Mouse (Mus musculus) heart, adult 2 months (tissue): ENCODE measurements at regions not wholly inside any gene's neighbourhood (a gene's known extent, or its start where the extent isn't known, plus 50 kb on each side); places are given as distances from the start of the nearest gene placed in this dataset.

Experiments
- DNase-seq, 2 experiments: peaks; one replicate each; pipeline ENCODE4 v3.0.0; 2021
- H3K27ac ChIP-seq: fragments of 200-600 bp; 2 replicates; pipeline ENCODE4 v1.8.1; 2022
- H3K27me3 ChIP-seq: fragments of 200-500 bp; 2 replicates; pipeline ENCODE4 v1.6.1; 2012; ENCODE audit warnings: mild to moderate bottlenecking, low read length, inconsistent platforms, mixed read lengths; ENCODE audit not compliant: control insufficient read depth, insufficient read depth
- H3K36me3 ChIP-seq: fragments of 200-500 bp; 2 replicates; pipeline ENCODE4 v1.6.1; 2012; ENCODE audit warnings: low read length, inconsistent platforms; ENCODE audit not compliant: control insufficient read depth, insufficient read depth
- H3K4me1 ChIP-seq: fragments of 200-500 bp; 2 replicates; pipeline ENCODE4 v1.6.1; 2011; ENCODE audit warnings: low read length; ENCODE audit not compliant: control insufficient read depth, insufficient read depth
- H3K4me3 ChIP-seq: fragments of 200-600 bp; 2 replicates; pipeline ENCODE4 v1.8.1; 2022
- H3K79me2 ChIP-seq: fragments of 200-500 bp; replicated peaks from 2 replicates; pipeline ENCODE4 v1.6.1; 2012; ENCODE audit warnings: mild to moderate bottlenecking, inconsistent platforms, low read length, moderate library complexity, mixed read lengths; ENCODE audit not compliant: control insufficient read depth, insufficient read depth
- H3K9ac ChIP-seq: fragments of 200-500 bp; 2 replicates; pipeline ENCODE4 v1.6.1; 2012; ENCODE audit warnings: low read depth, mild to moderate bottlenecking, control low read depth, inconsistent platforms, low read length, mixed read lengths
- CTCF ChIP-seq: fragments of 200-600 bp; IDR thresholded peaks from 2 replicates; pipeline ENCODE4 v1.8.1; 2022; ENCODE audit warnings: antibody characterized with exemption, mild to moderate bottlenecking, moderate library complexity
- EP300 ChIP-seq: fragments of 200-500 bp; IDR thresholded peaks from 2 replicates; pipeline ENCODE4 v1.6.1; 2011; ENCODE audit warnings: low read depth, low read length, control low read depth; ENCODE audit not compliant: insufficient read depth
- POLR2A ChIP-seq: fragments of 200-500 bp; IDR thresholded peaks from 2 replicates; pipeline ENCODE4 v1.6.1; 2011; ENCODE audit warnings: mild to moderate bottlenecking, low read depth, low read length, control low read depth; ENCODE audit not compliant: insufficient read depth
- WGBS: fragments of 180-500 bp; shearing (Covaris S2); methylation state at CpG from one replicate; pipeline ENCODE4 v1.1.7; 2018; 5-methylcytosine and 5-hydroxymethylcytosine counted together
- intact Hi-C: fragments of 180-260 bp; cut with DNase I; formaldehyde crosslinking; loops from one replicate; pipeline ENCODE4 v1.15.1; 2025

DNA sequence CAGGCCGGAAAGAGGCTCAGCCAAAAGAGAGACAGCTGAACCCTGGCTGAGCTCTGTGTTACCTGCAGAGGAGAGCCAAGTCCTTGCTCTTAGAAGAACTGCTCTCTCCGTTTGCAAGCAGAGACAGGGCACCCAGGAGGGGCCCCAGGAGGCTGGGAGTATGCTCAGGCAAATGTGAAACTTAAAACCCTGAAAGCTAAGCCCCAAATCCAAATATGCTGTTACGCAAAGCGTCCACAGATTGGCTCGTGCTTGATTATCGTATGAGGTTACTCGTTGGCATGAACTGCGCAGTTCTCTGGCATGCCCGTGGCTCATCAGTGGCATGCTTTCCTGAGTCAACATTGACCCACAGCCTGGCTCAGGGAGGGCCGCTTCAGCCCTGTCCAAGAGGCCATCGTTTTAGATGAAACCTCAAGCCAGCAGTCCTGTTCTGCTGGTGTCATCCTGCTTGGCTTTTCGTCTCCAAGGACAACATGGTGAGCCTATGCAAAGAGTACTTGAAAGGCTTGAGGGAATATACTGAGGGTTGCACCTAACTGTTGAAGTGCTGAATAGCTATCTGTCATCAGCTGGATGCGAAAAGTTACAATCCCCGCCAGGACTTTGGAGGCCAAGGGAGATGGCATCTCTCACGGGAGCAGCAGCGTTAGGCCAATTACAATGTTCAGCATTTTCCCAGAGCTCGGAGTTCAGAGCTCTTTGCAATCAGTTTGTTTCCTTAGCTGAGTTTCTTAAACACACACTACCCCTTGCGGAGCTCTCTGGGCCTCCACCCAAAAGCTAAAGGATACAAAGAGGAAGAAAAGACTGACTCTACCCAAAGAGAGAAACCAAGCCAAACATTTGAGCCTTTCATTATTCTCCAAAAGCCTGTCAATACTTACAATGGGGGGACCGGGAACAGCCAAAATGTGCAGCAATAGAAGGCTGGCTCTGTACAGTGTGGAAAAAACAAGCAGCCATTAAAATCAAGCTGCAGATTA, 120.8 kb upstream of the Smim15 start:
- Histone ChIP-seq H3K79me2 (no peaks in the 10 kb centered on the region), H3K9ac (no peak overlapping the region), H3K27ac (no peak overlapping the region), H3K27me3 (no peaks in the 10 kb centered on the region; the same call in 1 of the 2 replicates), H3K4me3 (no peak overlapping the region), H3K4me1 (no peaks in the 10 kb centered on the region; the same call in 1 of the 2 replicates), H3K36me3 (no peaks in the 10 kb centered on the region)
- TF ChIP-seq CTCF = no peak
- WGBS = 54% methylated on average over 19 of the region's 19 CpGs
- intact Hi-C loops = no loop called here
- DNase-seq = peak in 1 of 2 experiments; percentile 33

DNA sequence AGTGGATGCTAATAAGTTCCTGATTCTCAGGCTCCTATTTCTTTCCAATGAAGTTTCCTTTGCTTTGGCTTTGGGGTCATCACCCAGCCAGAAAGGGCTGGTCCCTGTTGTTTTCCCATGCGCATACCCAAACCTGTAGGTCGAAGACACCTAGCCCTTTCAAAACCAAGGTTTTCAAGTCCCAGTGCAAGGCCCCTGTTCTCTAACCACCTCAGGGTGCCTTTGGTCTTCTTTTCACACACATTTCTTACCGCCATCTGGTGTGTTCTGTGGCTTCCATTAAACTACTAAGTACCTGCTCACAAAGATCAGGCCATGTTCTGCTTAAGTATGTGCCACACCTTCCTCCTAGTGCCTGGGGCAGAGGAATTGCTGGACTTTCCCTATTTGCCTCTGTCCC, 124.8 kb upstream of the Smim15 start:
- Histone ChIP-seq H3K27me3 (no peaks in the 10 kb centered on the region; the same call in 1 of the 2 replicates), H3K27ac (no peak overlapping the region), H3K4me3 (no peak overlapping the region), H3K9ac (no peak overlapping the region), H3K79me2 (no peaks in the 10 kb centered on the region), H3K36me3 (no peaks in the 10 kb centered on the region), H3K4me1 (no peaks in the 10 kb centered on the region; the same call in 1 of the 2 replicates)
- intact Hi-C loops = no loop called here
- DNase-seq = no peak
- TF ChIP-seq EP300 = no peak
- WGBS = 84% methylated on average over 3 of the region's 3 CpGs

DNA sequence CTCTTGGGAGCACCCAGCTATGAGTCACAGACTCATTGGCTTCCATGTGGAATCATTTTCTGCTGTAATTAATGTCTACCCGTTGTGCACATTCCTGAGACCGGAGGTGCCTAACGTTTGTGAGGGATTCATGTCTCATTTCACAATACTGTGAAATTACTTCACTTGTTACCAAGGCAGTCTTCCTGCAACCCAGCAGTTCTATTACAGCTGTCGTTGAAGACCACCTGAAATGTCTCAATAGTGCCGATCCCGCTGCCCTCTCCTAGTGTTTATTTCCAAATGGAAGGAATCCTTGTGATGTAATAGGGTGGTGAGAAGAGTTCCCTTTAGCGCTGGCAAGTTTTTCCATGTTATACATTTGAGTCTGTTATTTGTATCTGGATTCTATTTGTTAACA, 125.8 kb upstream of the Smim15 start:
- WGBS = 84% methylated on average over 7 of the region's 7 CpGs
- H3K4me3 ChIP-seq = no peak overlapping the region
- intact Hi-C loops = no loop called here
- H3K27me3 ChIP-seq = no peaks in the 10 kb centered on the region; the same call in 1 of the 2 replicates
- TF ChIP-seq POLR2A = no peak
- no peak for TF ChIP-seq EP300
- TF ChIP-seq CTCF = no peak
- H3K27ac ChIP-seq = no peak overlapping the region
- no peaks in the 10 kb centered on the region for H3K36me3 ChIP-seq
- no peak for DNase-seq
- no peak overlapping the region for H3K9ac ChIP-seq
- H3K79me2 ChIP-seq = no peaks in the 10 kb centered on the region
- no peaks in the 10 kb centered on the region for H3K4me1 ChIP-seq

- DNase-seq = no peak
- TF ChIP-seq EP300 = no peak
- TF ChIP-seq CTCF = no peak
- TF ChIP-seq POLR2A = no peak
- Histone ChIP-seq H3K4me3 (no peak overlapping the region), H3K27me3 (no peaks in the 10 kb centered on the region; the same call in 1 of the 2 replicates), H3K4me1 (no peaks in the 10 kb centered on the region), H3K36me3 (no peaks in the 10 kb centered on the region), H3K79me2 (no peaks in the 10 kb centered on the region), H3K27ac (no peak overlapping the region), H3K9ac (no peak overlapping the region)
- WGBS = 86% methylated on average over 10 of the region's 10 CpGs
- intact Hi-C loops = no loop called here
Observed at GRCm38 (mm10) chr13:107918065-107918464, 126.2 kb upstream of the Smim15 start.

- H3K27ac ChIP-seq = no peak overlapping the region
- intact Hi-C loops = no loop called here
- no peaks in the 10 kb centered on the region; the same call in 1 of the 2 replicates for H3K27me3 ChIP-seq
- H3K36me3 ChIP-seq = no peaks in the 10 kb centered on the region
- H3K4me1 ChIP-seq = no peaks in the 10 kb centered on the region
- H3K4me3 ChIP-seq = no peak overlapping the region
- 77% methylated on average over 3 of the region's 3 CpGs for WGBS
- TF ChIP-seq EP300 = no peak
- TF ChIP-seq CTCF = no peak
- TF ChIP-seq POLR2A = no peak
- no peak for DNase-seq
- H3K79me2 ChIP-seq = no peaks in the 10 kb centered on the region
- no peak overlapping the region for H3K9ac ChIP-seq
Observed at GRCm38 (mm10) chr13:107917564-107917963, 126.7 kb upstream of the Smim15 start.

GRCm38 (mm10) chr13:107910125-107910524, 134.1 kb upstream of the Smim15 start:
- TF ChIP-seq EP300 (no peak), CTCF (no peak), POLR2A (no peak)
- H3K9ac ChIP-seq = no peak overlapping the region
- DNase-seq = no peak
- H3K27ac ChIP-seq = no peak overlapping the region
- H3K27me3 ChIP-seq = no peaks in the 10 kb centered on the region
- H3K79me2 ChIP-seq = no peaks in the 10 kb centered on the region
- H3K4me3 ChIP-seq = no peak overlapping the region
- intact Hi-C loops = no loop called here
- 65% methylated on average over 7 of the region's 7 CpGs for WGBS
- H3K36me3 ChIP-seq = no peaks in the 10 kb centered on the region
- H3K4me1 ChIP-seq = no peaks in the 10 kb centered on the region
